Mouse (Mus musculus) cerebellum, adult 2 months (tissue): ENCODE data around the gene Pde4a.
"Not testable (repeated sequence)": the region's sequence is repeated elsewhere in the genome, so short reads cannot be mapped to it uniquely, and the experiment has no call there.

Experiments used
- CTCF ChIP-seq: fragments of 200-500 bp; IDR thresholded peaks from 2 replicates; pipeline ENCODE4 v1.5.1; 2011; ENCODE audit warnings: low read depth, mild to moderate bottlenecking, control low read depth, low read length, moderate library complexity, borderline replicate concordance; ENCODE audit not compliant: insufficient read depth
- POLR2A ChIP-seq: fragments of 200-500 bp; IDR thresholded peaks from 2 replicates; pipeline ENCODE4 v1.6.1; 2011; ENCODE audit warnings: low read length, control low read depth, borderline replicate concordance; ENCODE audit not compliant: insufficient read depth

DNA sequence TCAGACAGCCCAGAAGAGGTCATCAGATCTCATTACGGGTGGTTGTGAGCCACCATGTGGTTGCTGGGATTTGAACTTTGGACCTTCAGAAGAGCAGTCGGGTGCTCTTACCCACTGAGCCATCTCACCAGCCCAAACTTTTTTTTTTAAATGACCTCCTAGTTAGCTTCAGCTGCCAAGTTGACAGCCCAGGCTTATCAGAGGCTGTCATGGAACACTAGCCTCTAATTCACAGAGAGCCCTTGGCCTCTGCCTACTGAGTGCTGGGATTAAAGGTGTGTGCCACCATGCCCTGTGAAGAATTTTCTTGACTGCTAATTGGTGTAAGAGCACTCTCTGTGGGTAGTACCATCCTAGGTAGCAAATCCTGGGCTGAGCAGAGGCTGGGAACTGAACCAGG lies 58.0 kb downstream of the Pde4a start:
- TF ChIP-seq POLR2A, CTCF: not testable (repeated sequence)
